Mouse (Mus musculus) ES-Bruce4 (cell line): Measurements from ENCODE around the gene Gins2.

ENCODE experiments used
- CTCF ChIP-seq: IDR thresholded peaks from one replicate; pipeline ENCODE4 v1.8.1; 2011; ENCODE audit warnings: low read depth, low read length
- EP300 ChIP-seq: IDR thresholded peaks from 2 replicates; pipeline ENCODE4 v1.6.1; 2011; ENCODE audit warnings: low read depth, low read length; ENCODE audit not compliant: insufficient read depth
- POLR2A ChIP-seq: IDR thresholded peaks from one replicate; pipeline ENCODE4 v1.8.1; 2011; ENCODE audit warnings: low read length; ENCODE audit not compliant: insufficient read depth

GRCm38 (mm10) chr8:120630031-120630430 lies 40.9 kb upstream of the Gins2 start:
- TF ChIP-seq CTCF = no peak
- TF ChIP-seq POLR2A = no peak
- TF ChIP-seq EP300 = no peak
